Mouse (Mus musculus): Measurements from ENCODE around the gene Ccdc105.
A peak's percentile ranks its signal among the peaks of the same experiment; 100 is the strongest.

The Ccdc105 gene

DNA sequence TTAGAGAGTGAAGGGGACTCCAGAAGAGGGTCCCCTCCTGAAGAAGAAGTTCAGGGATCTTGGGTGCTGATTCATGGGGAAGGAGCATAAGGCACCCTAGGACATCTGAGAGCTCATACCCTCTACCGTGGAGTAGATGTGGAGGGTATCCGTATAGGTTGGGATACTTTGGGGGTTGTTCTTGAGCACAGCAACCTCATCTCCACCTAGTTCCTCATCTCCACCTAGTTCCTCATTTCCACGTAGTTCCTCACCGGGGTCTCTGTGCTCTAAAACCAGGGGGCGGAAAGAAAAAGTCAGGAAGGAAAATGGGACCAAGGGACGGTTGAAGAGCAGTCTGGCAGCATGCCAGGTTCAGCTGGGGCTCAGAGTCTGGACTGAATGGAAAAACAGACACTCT lies 38.7 kb downstream of the Ccdc105 start:
- DNase-seq, result peak; percentile 70

DNA sequence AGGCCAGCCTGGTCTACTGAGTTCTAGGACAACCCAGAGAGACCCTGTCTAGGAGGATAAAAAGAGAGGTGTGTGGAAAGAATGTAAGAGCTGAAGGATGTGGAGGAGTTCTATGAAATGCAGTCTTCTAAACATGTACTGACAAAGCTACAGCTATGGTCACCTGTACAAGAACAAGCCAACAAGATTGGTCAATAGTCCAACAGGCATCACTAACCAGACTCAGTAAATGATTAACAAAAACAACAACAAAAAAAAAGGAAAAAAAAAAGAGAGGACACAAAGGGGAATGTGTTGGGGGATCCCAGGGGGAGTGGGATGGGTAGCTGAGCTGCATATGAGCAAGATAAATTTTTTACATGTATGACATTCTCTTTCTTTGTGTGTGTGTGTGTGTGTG lies 42.2 kb downstream of the Ccdc105 start:
- DNase-seq, result no peak

DNA sequence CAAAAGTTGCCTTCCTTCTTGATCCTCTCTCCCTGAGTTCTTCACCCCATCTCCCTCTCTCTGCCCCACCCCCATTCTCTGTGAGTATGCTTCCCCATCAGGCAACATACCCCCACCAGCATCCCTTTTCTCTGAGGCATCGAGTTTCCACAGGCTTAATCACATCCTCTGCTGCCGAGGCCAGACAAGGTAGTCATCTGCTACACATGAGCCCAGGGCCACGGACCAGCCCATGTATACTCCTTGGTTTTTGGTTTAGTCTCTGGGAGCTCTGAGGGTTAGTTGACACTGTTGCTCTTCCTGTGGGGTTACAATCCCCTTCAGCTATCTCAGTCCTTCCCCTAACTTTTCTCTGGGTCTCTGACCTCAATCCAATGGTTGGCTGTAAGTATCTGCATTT lies 52.0 kb downstream of the Ccdc105 start:
- DNase-seq, result peak; percentile 60

All from heart, adult 11 months (tissue).